Mouse (Mus musculus) erythroblast, embryonic 14.5 days (primary cell): ENCODE measurements around the gene Tmem265.

ENCODE experiments used
- GATA1 ChIP-seq: IDR thresholded peaks from 2 replicates; pipeline ENCODE4 v1.6.1; 2012; ENCODE audit warnings: low read length, inconsistent platforms, mixed read lengths
- TAL1 ChIP-seq: IDR thresholded peaks from 3 replicates; pipeline ENCODE4 v1.6.1; 2012; ENCODE audit warnings: low read length, inconsistent platforms, mixed read lengths

DNA sequence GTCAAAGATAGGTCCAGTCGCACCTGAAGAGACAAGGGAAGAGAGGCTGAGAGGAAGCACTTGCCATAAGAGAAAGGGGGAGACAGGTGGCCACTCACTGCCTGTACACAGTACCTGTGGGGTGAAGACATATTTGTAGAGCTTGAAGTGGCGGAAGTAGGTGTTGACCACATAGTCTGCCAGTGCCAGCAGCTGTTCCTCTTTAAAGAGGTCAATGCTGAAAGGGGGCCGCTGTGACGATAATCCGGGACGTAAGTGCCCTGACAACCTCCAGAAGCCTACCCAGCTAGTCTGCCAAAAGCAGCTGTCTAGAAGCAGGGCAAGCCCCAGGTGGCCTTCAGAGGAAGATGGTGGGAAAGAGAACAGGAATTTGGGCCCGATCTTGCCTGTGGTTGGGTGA lies 23.8 kb downstream of the Tmem265 start:
- TF ChIP-seq TAL1 (no peak), GATA1 (no peak)
